Mouse (Mus musculus) frontal cortex, postnatal 10 days (tissue): ENCODE results near the gene Abr.
A peak's percentile ranks its signal among the peaks of the same experiment; 100 is the strongest.

Source experiments
- DNase-seq, 2 experiments: peaks; one replicate each; pipeline ENCODE4 v3.0.0; 2022; ENCODE audit warnings: low spot score in 2 of 2, mixed read lengths in 1 of 2

Abr gene

DNA sequence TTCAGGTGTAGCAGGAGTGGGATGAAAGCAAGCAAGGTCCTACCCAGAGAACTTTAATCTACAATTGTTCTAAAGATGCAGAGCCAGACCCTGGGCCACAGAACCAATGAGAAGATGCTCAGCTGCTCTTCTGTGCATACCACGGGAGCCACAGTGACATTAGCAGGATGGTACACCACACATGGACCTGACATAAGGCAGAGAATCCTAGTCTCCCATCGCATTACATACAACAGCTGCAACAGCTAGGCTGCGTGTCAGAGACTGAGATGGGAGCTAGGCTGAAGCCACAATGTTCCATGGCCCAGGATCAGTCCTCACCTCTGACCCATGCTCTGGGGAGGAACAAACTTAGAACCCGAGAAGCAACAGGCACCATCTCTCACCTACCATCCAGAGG, 104.0 kb downstream of the Abr start:
- DNase-seq, result no peak

DNA sequence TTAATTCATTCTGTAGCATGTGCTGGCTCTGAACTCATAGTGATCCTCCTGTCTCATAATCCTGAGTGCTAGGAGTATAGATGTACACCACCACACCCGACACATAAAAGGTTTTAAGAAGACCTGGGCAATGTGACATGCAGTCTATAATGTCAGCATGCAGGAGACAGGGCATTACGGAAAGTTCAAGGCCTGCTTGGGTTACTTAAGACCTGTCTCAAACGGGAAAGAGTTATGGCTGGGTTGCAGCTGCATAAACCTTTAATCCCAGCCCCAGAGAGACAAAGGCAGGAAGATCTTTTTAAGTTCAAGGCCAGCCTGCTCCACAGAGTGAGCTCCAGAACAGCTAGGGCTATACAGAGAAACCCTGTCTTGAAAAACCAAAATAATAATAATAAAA, 105.2 kb downstream of the Abr start:
- no peak for DNase-seq

DNA sequence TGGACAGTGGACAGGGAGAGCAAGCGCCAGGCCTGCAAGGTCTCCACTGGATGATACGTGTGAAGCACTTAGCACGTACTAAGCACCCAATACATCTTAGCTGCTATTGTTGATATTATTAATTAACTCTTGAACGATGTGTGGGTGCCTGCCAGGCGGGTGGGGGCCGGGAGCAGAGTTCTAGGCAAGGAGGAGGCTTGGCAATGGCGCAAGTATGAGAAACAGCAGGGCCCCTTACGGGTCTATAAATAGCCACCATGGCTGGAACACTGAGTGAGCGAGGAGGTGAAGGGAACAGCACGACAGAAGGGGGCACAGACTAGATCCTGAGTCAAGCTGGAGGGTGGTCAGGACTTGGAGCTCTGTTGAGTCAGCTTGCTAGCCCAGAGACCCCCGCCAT, 107.0 kb downstream of the Abr start:
- no peak for DNase-seq

DNA sequence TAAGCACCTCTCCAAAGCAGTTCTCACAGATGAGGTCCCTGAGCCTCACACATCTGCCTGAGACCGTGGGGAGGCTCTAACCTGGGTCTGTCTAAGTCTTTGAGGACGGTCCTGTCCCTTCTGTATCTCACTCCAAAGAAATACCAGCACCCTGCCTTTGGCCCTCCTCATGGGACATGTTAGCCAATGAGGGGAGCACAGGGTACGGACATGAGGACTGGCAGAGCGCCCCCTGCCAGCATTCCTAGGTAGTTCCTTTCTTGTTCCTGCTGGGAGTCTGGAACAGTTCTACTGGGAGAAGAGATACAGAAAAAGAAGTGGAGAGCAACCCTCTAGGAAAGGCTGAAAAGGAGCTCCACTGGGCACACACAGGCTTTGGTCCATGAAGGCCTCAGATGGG, 111.1 kb downstream of the Abr start:
- DNase-seq, result no peak

DNA sequence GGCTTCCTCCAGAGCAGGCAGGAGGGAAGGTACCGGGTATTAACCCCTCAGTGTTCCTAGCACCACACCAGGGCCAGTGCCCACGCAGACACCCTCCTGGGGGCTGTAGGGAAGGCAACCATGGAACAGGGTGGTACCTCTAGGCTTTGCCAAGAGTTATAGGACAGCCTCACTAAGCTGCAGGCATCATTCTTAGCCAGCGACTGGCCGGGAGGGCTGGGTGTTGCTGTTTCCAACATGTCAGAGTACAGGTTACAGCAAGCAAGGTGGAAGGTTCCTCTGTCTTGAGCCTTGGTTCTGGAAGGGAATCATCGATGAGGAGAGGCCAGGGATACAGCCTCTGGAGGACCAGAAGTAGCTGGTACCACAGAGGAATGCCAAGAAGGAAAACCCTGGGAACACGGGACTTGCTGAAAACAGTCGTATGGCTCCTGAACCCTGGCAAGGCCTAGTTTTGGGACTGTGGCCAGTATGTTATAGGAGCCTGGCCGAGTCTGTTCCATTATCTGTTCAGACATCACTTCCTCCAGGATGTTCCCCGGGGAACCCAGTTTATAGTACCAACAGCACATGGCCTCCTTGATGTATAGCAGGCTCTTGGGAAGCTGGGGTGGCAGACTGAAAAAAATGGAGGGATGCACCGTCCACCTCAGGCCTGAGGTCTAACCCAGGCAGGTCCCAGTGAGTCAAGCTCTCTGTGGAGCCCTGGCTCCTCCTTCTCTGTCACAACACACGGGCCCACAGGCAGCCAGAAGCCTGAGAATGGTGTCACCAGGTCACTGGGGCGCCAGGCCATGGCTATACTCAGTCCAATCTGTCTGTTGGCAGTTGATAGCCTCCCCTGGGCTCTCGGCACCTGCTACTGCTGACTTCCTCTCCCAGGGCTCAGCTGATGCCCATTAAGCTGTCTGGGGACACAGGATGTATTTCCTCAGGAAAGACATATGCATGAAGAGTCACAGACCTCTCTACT, 112.1 kb downstream of the Abr start:
- DNase-seq, result no peak

DNA sequence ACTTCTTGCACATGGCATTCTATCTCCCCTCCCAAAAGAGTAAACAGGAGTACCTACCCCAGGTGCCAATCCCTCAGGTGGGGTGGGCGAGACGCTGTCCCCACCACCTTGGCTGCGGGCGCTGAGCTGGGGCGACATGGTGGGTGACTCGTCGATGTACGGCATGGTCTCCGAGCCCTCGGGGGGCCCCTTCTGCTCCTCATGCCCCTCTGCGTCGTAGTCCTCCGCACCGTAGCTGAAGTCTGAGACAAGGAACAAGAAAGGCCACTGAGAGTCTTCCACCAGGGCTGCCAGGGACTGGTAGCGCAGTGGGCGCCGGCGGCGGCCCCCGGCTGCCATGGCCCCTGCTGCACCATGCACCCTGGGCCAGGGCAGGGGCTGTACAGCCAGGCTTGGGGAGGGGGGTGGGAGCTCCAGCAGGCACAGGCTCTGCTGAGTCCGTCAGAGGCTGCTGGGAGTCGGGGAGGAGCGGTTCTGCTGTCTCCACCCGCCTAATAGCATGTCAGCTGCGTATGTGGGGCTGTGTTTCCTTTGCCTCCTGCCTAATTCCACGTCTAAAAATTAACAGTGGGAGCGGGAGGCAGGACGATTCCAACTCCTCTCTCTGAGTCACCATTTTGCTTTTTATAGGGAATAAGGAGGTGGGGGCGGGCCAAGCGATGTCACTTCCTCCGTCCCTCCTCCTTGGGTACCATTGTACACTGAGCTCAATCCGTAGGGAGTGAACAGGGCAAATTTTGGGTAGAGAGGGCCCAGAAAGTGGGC, 113.1 kb downstream of the Abr start:
- DNase-seq, result no peak

DNA sequence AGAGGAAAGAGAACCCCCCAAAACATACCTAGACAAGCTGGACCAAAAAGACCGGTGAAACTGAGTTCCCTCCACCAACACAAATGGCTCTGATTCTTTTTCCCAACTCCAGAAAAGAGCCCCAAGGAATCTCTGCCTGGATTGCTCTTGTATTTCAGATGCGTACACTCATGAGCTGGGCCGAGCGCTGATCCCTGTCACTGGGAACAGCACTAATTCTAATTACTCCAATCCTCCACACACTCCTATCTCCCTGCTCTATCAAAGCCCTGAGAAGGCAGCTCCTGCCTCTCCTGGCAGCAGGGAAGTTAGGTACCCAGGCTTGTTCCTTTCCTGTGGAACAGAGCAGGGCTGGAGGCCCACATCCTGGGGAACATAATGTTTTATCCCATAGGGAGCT, 114.0 kb downstream of the Abr start:
- no peak for DNase-seq

DNA sequence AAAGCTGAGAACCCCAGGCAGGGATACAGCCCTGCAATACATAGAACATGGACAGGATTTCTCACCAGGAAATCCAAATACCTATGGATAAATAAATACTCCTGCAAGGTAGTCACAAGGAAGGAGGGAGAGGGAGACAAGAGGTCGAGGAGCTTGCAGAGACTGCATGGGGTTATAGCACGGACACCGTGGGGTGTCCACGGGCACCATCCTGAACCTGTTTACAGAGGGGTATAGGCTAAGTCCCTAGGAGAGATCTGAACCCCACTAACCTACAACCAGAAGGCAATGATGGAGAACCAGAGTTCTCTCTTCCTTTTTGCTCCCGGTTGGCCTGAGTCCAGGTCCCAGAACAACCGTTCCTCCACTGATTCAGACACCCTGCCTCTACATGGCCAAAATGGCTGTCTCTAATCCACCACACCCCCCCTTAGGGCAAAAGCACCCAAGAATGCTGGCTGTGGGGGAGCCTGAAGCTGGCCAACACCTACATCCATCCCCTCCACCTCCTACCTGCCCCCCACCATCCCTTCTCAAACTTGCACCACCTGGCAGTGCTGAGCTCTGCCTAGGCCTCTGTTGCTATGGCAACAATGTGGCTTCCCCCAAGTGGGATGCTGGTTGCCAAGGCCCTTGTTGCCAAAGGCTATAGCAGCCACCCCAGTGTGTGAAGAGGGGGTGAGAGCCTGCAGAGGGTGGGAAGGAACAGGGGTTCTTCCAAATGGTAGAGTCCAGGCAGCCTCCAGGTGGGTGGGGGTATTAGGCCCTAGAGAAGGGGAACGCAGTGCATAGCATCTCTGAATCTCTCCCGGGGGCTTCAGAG, 114.6 kb downstream of the Abr start:
- DNase-seq, result peak; percentile 70 to 80

DNA sequence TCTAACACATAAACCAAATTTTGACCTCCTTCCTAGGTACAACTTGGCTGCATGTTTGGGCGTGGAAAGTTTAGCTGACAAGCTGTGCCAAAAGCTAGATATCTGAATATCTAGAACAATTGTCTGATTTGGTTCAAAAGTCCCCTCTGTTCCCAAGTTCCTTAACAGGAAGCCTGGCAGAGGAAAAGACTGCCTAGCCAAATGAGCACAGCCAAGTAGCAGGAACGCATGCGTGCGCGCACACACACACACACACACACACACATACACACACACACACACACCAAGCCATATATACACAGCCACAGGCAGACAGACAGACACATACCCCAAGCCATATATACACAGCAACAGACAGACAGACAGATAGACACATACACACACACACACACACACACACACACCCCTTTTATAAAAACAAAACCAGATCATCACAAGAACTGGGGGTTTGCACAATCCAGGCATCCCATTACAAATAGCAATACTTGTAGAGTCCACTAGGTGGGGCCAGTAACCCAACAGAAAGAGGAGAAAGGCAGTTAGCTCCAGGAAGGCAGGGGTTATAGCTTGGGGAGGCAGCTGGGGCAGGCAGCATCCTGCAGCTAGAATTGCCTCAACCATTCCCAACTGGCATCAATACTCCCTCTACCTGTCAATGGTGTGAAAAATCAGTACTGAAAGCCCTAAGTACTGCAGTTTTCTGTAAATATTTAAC, 115.4 kb downstream of the Abr start:
- DNase-seq, result peak in 1 of 2 experiments; percentile 63

DNA sequence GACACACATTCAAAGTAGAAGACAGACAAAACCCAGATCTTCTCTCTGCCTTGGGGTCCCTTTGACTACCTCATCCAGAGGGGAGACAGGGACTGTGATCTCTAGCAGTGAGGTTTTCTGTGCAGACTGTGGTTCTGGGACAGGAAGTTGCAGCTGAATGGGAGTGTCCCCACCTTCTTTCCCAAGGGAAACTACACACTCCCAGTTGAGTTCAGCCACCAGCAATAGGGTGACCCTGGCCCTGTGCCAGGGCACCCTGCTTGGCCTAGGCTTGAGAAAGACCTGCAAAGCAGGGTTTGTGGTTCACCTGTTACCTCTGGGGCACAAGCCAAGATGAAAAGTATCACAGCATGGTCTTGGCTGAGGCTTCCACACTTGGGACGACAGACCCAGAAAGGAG, 117.0 kb downstream of the Abr start:
- DNase-seq, result no peak

DNA sequence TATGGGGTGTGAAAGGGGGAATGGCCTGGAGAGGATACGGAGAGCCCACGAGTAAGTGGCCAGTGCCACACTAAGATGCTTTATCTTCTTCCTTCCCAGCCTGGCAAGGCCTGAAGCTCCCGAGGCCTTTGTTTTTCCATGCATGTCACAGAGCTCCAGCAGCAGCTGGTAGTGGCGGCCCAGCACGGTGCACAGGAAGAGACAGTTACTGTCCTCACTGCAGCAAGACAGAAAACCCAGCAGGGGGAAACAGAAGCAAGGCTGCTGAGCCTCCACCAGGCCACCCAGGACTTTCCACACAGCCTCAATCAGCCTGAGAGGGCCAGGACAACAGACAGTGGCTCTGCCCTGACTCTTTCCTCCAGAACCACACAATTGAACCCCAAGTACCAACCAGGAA, 118.1 kb downstream of the Abr start:
- DNase-seq, result no peak

DNA sequence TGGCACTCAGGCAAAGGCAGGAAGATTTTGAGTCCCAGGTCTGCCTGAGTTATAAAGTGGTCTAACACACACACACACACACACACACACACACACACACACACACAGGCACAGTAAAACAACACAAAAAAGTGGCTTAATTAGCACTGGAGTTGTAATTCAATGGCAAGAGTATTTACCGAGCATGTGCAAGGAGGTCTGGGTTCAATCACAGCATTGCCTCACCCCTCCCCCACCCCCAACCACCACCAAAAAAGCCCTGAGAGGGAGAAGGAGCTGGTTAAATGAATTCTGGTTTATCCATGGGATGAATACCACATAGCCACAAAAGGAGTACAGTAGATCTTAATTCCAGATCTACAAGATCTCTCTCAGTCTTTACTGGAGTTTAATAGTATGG, 122.1 kb downstream of the Abr start:
- no peak for DNase-seq

DNA sequence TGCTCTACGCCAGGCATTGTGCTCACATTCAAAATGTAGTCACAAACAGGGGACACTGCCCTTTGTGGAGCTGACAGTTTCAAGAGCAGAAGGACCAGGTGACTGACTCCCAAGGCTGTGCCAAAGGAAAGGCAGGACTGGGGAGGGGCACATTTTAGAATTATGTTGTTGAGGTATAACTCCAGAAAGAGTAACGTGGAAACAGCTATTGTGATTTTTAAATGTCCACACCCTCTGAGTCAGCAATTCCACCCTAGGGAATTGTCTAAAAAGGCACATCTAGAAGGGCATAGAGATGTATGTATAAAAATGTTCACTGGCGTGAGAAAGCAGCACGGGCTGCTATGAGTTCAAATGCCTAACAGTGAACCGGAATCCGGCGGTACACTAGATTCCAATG, 122.5 kb downstream of the Abr start:
- no peak for DNase-seq

DNA sequence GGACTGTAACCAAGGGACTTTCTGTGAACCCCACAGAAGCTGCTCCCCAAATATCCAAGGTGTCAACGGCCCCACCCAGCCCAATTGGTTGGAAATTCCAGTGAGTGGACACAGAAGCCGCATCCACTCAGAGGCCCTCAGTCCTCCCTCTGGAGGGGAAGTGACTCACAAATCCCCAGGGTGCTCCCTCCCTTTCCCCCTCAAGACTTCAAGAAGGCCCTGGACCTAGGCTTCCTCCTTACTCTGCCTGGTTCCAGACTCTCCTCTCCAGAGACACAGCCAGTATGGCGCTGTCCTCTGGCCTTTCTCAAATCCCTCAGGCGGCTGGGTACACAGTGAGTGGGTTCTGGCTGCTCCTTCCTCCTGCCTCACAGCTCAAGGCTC, 124.4 kb downstream of the Abr start:
- DNase-seq, result no peak

DNA sequence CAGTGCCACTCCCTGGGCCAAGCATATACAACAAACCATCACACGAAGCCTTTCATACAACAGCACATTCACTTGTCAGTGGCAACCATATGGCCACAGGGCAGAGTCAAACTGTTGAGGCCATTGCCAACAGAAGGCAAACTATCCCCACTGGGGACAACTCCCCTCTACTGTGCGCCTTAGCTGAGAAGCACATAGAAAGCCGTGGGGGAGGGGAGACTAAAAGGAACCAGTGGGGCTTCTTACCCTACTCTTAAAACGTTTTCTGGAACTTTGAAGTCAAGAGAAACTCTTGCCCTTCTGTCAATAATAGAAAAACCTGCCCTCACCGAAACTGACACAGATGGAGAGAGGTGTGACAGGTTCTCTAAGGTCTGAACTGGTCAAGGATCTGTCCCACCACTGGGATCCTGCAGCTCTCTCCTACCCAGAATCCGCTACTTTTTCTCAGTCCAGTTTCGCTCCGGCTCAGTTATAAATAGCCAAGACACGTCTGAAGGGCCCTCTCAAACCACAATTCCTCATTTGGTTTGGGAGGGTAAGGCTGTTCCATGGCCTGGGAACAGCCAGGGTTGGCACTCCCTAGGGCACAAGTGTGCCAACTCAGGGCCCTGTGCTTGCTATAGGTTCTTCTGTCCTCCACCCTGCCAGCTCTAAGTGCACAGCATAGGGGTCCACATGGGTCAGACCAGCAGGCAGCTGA, 124.9 kb downstream of the Abr start:
- no peak for DNase-seq

DNA sequence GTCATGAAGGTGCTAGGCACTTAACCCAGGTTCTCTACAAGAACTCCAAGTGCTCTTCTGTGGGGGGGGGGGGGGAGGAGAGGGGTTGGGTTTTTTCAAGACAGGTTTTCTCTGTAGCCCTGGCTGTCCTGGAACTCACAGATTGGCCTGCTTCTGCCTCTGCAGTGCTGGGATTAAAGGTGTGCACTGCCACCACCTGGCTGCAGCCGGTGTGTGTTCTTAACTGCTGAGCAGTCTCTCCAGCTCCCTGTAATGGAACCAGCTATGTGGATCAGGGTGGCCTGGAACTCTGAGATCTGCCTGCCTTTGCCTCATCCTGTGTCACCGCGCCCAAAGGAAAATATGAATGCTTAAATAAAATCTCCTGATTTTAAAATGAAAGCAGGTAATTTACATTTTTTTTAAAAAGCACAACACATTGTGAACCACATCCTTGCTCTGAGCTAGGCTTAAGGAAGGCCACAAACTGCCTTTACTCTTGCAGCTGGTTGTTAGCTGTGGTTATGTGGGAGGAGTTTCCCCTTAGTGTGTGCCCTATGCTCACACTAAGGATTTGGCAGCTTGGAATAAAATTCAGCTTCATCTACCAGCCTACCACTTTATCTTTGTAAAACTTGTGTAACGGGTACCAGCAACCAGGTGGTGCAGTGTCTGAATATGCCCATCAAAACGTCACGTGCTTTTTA, 125.9 kb downstream of the Abr start:
- DNase-seq, result no peak

DNA sequence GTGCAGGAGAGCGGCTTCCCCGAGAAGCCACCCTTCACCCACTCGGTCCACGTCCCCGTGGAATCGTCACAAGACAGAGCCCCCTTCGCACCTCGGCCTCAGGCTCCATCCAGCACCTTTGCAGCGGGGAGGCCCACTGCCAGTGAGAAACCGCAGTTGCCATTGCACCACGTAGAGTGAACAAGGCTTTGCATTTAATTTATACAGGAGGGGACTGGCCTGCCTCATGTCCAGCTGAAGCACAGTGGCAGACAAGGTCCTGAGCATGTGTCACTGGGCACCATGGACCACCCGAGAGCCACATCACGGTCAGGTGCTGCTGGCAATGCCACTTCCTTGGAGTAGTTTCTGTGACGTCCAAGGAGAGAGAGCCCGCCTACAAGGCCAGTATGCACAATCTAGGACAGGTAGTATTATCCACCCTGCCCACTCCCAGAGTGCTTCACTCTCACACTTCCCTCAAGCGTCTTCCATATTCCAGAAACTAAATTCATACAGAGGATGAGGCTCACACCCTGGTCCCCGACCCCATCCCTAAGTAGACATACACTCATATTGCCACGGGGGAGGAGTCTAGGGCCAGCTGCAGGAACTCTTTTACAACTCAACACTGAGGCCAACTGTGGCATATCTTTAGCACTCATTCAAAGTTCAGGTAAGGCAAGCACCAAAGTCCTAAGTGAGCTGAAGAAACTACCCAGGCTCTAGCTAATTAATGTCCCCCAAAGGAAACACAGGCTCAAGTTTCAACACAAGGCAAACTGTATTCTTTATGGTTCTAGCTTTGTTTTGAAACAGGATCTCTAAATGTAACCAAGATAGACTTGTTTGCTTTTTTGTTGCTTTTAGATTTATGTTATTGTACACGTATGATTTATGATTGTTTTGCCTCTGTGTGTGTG, 126.7 kb downstream of the Abr start:
- no peak for DNase-seq

DNA sequence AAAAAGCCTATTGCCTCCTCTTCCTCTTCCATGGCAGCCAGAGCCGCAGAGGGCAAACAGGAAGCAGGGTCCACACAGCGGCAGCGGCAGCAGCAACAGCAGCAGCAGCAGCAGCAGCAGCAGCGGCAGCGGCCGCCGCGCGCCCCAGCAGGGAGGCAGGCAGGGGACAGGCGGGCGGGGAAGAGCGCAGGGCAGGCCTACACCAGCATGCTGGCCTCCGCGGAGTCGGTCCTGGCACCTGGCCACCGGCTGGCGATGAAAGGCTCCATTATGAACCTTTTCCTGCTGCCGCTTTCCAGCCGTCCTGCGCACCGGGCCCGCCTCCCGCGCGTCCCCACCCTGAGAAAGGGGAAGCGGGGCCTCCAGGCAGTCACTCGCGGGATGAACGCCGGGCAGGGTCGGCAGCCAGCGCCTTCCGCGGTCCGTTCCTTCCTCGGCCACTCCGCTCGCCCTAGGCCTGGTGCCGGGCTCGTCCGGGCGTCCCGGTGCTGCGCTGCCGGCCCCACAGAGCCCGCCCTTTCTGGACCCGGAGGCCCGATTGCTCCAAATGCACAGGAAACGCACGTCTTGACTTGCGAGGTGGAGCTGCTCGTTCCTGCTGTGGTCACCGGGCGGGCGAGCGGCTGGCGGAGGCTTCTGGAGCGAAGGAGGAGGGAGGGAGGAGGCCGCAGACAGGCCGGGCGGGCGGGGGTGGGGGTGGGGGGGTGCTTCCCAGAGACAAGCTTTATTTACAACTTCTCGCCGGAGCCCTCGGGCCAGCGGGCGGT, 127.6 kb downstream of the Abr start:
- peak; percentile 78 to 84 for DNase-seq
